Mouse (Mus musculus) liver (tissue): ENCODE results near the gene Ttc6.
A peak's percentile ranks its signal among the peaks of the same experiment; 100 is the strongest.

Experiments
- DNase-seq: peaks from one replicate; pipeline ENCODE4 v3.0.0-alpha.2; 2020; ENCODE audit warnings: mixed read lengths

Gene Ttc6

GRCm38 (mm10) chr12:57662986-57663674 lies 99.2 kb downstream of the Ttc6 start:
- no peak for DNase-seq

GRCm38 (mm10) chr12:57672414-57672813 lies 108.5 kb downstream of the Ttc6 start:
- DNase-seq: no peak

- DNase-seq: peak; percentile 3
These were observed 121.1 kb downstream of the Ttc6 start for GRCm38 (mm10) chr12:57684967-57685423.

- no peak for DNase-seq
These were observed 146.1 kb downstream of the Ttc6 start for GRCm38 (mm10) chr12:57709966-57710365.

- no peak for DNase-seq
These were observed 200.8 kb downstream of the Ttc6 start for GRCm38 (mm10) chr12:57764720-57765119.

- DNase-seq: no peak
These were observed 212.5 kb downstream of the Ttc6 start for GRCm38 (mm10) chr12:57776290-57776997.

- no peak for DNase-seq
These were observed 218.0 kb downstream of the Ttc6 start for GRCm38 (mm10) chr12:57781926-57782325.

- peak; percentile 23 for DNase-seq
These were observed 223.6 kb downstream of the Ttc6 start for GRCm38 (mm10) chr12:57787471-57787870.
